Mouse (Mus musculus): ENCODE results near the gene Armcx2. TPM values are rescaled to one million over a fixed set of nuclear protein-coding genes. Genes with fewer than 3 reads are reported as not detected.

Armcx2 gene
- total and polyA plus RNA-seq, 3 experiments = 10.2 to 13.0 TPM; not detected in 1

GRCm38 (mm10) chrX:134757293-134757995 is 51.6 kb downstream of the Armcx2 start:
- TF ChIP-seq SMC3 (IDR thresholded peaks at IDR 0.05; ENCODE audit: low read depth, low read length) = no peak
- no peak for TF ChIP-seq TBP (IDR thresholded peaks at IDR 0.05; ENCODE audit: low read depth, low read length)
- no peak for TF ChIP-seq CHD2 (IDR thresholded peaks at IDR 0.05; ENCODE audit: low read length)
- no peak for TF ChIP-seq POLR2A (IDR thresholded peaks at IDR 0.05; ENCODE audit: control insufficient read depth in 1 of 2, insufficient read depth in 1 of 2, low read depth in 1 of 2, low read length in 2 of 2, poor library complexity in 1 of 2)
- peaks cover 3 to 9% of the 10 kb centered on the region in 2 experiments for H3K27me3 ChIP-seq (ENCODE audit: control insufficient read depth in 1 of 2, insufficient read depth in 2 of 2, low read length in 2 of 2)
- H3K79me2 ChIP-seq (ENCODE audit: control insufficient read depth, insufficient read depth, low read length, poor library complexity) = peaks cover 2% of the 10 kb centered on the region; the same call in 1 of the 2 replicates
- peak overlapping the region; percentile 69 for H3K9ac ChIP-seq (ENCODE audit: control insufficient read depth, low read depth, low read length, poor library complexity, severe bottlenecking)
- H3K27ac ChIP-seq (ENCODE audit: control insufficient read depth, low read depth, low read length) = no peak overlapping the region
- H3K4me1 ChIP-seq (ENCODE audit: control insufficient read depth in 1 of 2, insufficient read depth in 2 of 2, low read length in 2 of 2) = no peaks in the 10 kb centered on the region
- no peaks in the 10 kb centered on the region for H3K9me3 ChIP-seq (replicated peaks; ENCODE audit: insufficient read depth, low read length)
- no peak for DNase-seq (ENCODE audit: low read depth, low spot score)
- no peaks in the 10 kb centered on the region for H3K36me3 ChIP-seq (ENCODE audit: control insufficient read depth in 1 of 2, insufficient read depth in 2 of 2, low read length in 2 of 2)
- peak overlapping the region; percentile 61 to 82 for H3K4me3 ChIP-seq (ENCODE audit: control insufficient read depth in 1 of 2, insufficient read depth in 1 of 2, low read depth in 2 of 2, low read length in 2 of 2)

GRCm38 (mm10) chrX:134756434-134757292 is 52.4 kb downstream of the Armcx2 start, which contains the start of gene Armcx3:
Gene Armcx3, plus strand, starts transcription at chrX:134756595.
- H3K27ac ChIP-seq (ENCODE audit: control insufficient read depth, low read depth, low read length) = no peak within 1 kb of the TSS
- peak within 1 kb of the TSS; percentile 61 to 82 for H3K4me3 ChIP-seq (ENCODE audit: control insufficient read depth in 1 of 2, insufficient read depth in 1 of 2, low read depth in 2 of 2, low read length in 2 of 2)
- peak; percentile 60 for DNase-seq (ENCODE audit: low read depth, low spot score)
- no peaks in the 10 kb centered on the region for H3K4me1 ChIP-seq (ENCODE audit: control insufficient read depth in 1 of 2, insufficient read depth in 2 of 2, low read length in 2 of 2)
- H3K27me3 ChIP-seq (ENCODE audit: control insufficient read depth in 1 of 2, insufficient read depth in 2 of 2, low read length in 2 of 2) = peaks cover 5 to 12% of the 10 kb centered on the region in 2 experiments
- TF ChIP-seq ETS1 (IDR thresholded peaks at IDR 0.05; ENCODE audit: low read depth, low read length) (no peak), ZKSCAN1 (IDR thresholded peaks at IDR 0.05; ENCODE audit: low read depth, low read length) (no peak), JUND (IDR thresholded peaks at IDR 0.05; ENCODE audit: low read depth, low read length) (no peak), POLR2AphosphoS5 (IDR thresholded peaks at IDR 0.05; ENCODE audit: borderline replicate concordance, low read depth, low read length) (no peak), TCF12 (IDR thresholded peaks at IDR 0.05; ENCODE audit: low read depth, low read length) (no peak), MYB (IDR thresholded peaks at IDR 0.05; ENCODE audit: low read depth, low read length) (no peak), MEF2A (IDR thresholded peaks at IDR 0.05; ENCODE audit: extremely low read depth, insufficient replicate concordance, low read depth, low read length, poor library complexity, severe bottlenecking) (no peak), USF2 (IDR thresholded peaks at IDR 0.05; ENCODE audit: borderline replicate concordance in 1 of 2, insufficient read depth in 1 of 2, low read depth in 1 of 2, low read length in 2 of 2) (peak in 1 of 2 experiments; percentile 43; a peak in 1 of 4 replicates), NELFE (IDR thresholded peaks at IDR 0.05; ENCODE audit: low read depth, low read length) (no peak), CHD1 (IDR thresholded peaks at IDR 0.05; ENCODE audit: low read depth, low read length) (no peak), POLR2AphosphoS2 (IDR thresholded peaks at IDR 0.05; ENCODE audit: low read length) (no peak), BHLHE40 (IDR thresholded peaks at IDR 0.05; ENCODE audit: borderline replicate concordance, low read depth, low read length) (peak; percentile 60; the same call in 1 of the 2 replicates), USF1 (IDR thresholded peaks at IDR 0.05; ENCODE audit: low read depth, low read length) (peak; percentile 86), CTCF (IDR thresholded peaks at IDR 0.05 in 2 of 3, conservative IDR thresholded peaks at IDR 0.05 in 1 of 3; ENCODE audit: control insufficient read depth in 1 of 3, insufficient read depth in 1 of 3, low read depth in 2 of 3, low read length in 3 of 3, poor library complexity in 1 of 3, severe bottlenecking in 1 of 3) (no peak), ELF1 (IDR thresholded peaks at IDR 0.05; ENCODE audit: low read depth, low read length) (no peak), GABPA (IDR thresholded peaks at IDR 0.05; ENCODE audit: low read depth, low read length) (no peak), GATA1 (IDR thresholded peaks at IDR 0.05; ENCODE audit: low read depth, low read length) (no peak)
- no peaks in the 10 kb centered on the region for H3K36me3 ChIP-seq (ENCODE audit: control insufficient read depth in 1 of 2, insufficient read depth in 2 of 2, low read length in 2 of 2)
- peak within 1 kb of the TSS; percentile 69 for H3K9ac ChIP-seq (ENCODE audit: control insufficient read depth, low read depth, low read length, poor library complexity, severe bottlenecking)
- H3K9me3 ChIP-seq (replicated peaks; ENCODE audit: insufficient read depth, low read length) = no peaks in the 10 kb centered on the region
- H3K79me2 ChIP-seq (ENCODE audit: control insufficient read depth, insufficient read depth, low read length, poor library complexity) = peaks cover 2% of the 10 kb centered on the region; the same call in 1 of the 2 replicates
